Mouse (Mus musculus) stomach, embryonic 16.5 days (tissue): ENCODE measurements around the gene Klf1. TPM values are rescaled to one million over a fixed set of nuclear protein-coding genes. Genes with fewer than 3 reads are reported as not detected.
A peak's percentile ranks its signal among the peaks of the same experiment; 100 is the strongest.
"Not testable (repeated sequence)": the region's sequence is repeated elsewhere in the genome, so short reads cannot be mapped to it uniquely, and the experiment has no call there.

Experiments
- ATAC-seq: fragments of 200-750 bp; cut with Nextera tagmentation; 2 replicates; pipeline ENCODE4 v1.8.0; 2017; ENCODE audit warnings: moderate number of reproducible peaks, moderate TSS enrichment; ENCODE audit not compliant: insufficient read depth, low FRiP score
- H3K27ac ChIP-seq: fragments of 300-500 bp; sonication (generic); 2 replicates; pipeline ENCODE4 v1.5.1; 2014; ENCODE audit warnings: low read length
- H3K27me3 ChIP-seq: fragments of 300-500 bp; sonication (generic); 2 replicates; pipeline ENCODE4 v1.6.1; 2014; ENCODE audit warnings: low read length, control low read depth, mixed read lengths; ENCODE audit not compliant: control insufficient read depth, insufficient read depth
- H3K36me3 ChIP-seq: fragments of 300-500 bp; sonication (generic); 2 replicates; pipeline ENCODE4 v1.6.1; 2014; ENCODE audit warnings: low read length; ENCODE audit not compliant: control insufficient read depth, insufficient read depth
- H3K4me1 ChIP-seq: fragments of 300-500 bp; sonication (generic); 2 replicates; pipeline ENCODE4 v1.6.1; 2014; ENCODE audit warnings: low read length, control low read depth, mixed read lengths; ENCODE audit not compliant: control insufficient read depth, insufficient read depth
- H3K4me2 ChIP-seq: fragments of 300-500 bp; sonication (generic); 2 replicates; pipeline ENCODE4 v1.6.1; 2014; ENCODE audit warnings: low read depth, low read length, mixed read lengths
- H3K4me3 ChIP-seq: fragments of 300-500 bp; sonication (generic); replicated peaks from 2 replicates; pipeline ENCODE4 v1.5.1; 2014; ENCODE audit warnings: mild to moderate bottlenecking, low read length
- H3K9ac ChIP-seq: fragments of 300-500 bp; sonication (generic); 2 replicates; pipeline ENCODE4 v1.6.1; 2014; ENCODE audit warnings: low read length
- H3K9me3 ChIP-seq: fragments of 300-500 bp; sonication (generic); replicated peaks from 2 replicates; pipeline ENCODE4 v1.6.1; 2016; ENCODE audit warnings: low read length, control low read depth; ENCODE audit not compliant: control insufficient read depth
- WGBS: fragments of 180-500 bp; shearing (Covaris S2); extraction: QIAGEN DNeasy Blood & Tissue Kit; methylation state at CpG from one replicate; pipeline ENCODE4 v1.1.7; 2014; 5-methylcytosine and 5-hydroxymethylcytosine counted together
- polyA plus RNA-seq: library from polyadenylated mRNA; unstranded; fragments of >200 nt; fragmentation: Nextera tagmentation; extraction: Ambion mirVana; gene quantifications from 2 replicates; pipeline ENCODE4 v1.2.1, GENCODE M21; 2015

Gene Klf1
- polyA plus RNA-seq, 1 experiment from 2014 or later: 18.4 TPM

- H3K4me2 ChIP-seq: peak overlapping the region; percentile 100
- under 1% methylated on average over 68 of the region's 68 CpGs for WGBS
- H3K9ac ChIP-seq: peak overlapping the region; percentile 90
- H3K27ac ChIP-seq: peak overlapping the region; percentile 84
- peak overlapping the region; percentile 67 for H3K4me3 ChIP-seq
- peak; percentile 90 for ATAC-seq
- peaks cover 9% of the 10 kb centered on the region; the same call in 1 of the 2 replicates for H3K4me1 ChIP-seq
- H3K27me3 ChIP-seq: no peaks in the 10 kb centered on the region
- H3K36me3 ChIP-seq: no peaks in the 10 kb centered on the region
- no peaks in the 10 kb centered on the region for H3K9me3 ChIP-seq
Observed at GRCm38 (mm10) chr8:84902920-84903661, 1.4 kb downstream of the Klf1 start.

GRCm38 (mm10) chr8:84904351-84904750 is 2.6 kb downstream of the Klf1 start:
- no peak overlapping the region for H3K9ac ChIP-seq
- no peak overlapping the region for H3K27ac ChIP-seq
- no peaks in the 10 kb centered on the region for H3K9me3 ChIP-seq
- peaks cover 15% of the 10 kb centered on the region for H3K4me1 ChIP-seq
- no peak for ATAC-seq
- WGBS: 88% methylated on average over 7 of the region's 7 CpGs
- H3K4me3 ChIP-seq: no peak overlapping the region
- no peaks in the 10 kb centered on the region for H3K27me3 ChIP-seq
- no peak overlapping the region for H3K4me2 ChIP-seq
- no peaks in the 10 kb centered on the region for H3K36me3 ChIP-seq

GRCm38 (mm10) chr8:84907037-84907436 is 5.3 kb downstream of the Klf1 start:
- ATAC-seq: no peak
- WGBS: 91% methylated on average over 9 of the region's 9 CpGs
- Histone ChIP-seq H3K27me3 (peaks cover 10% of the 10 kb centered on the region), H3K4me1 (peaks cover 16% of the 10 kb centered on the region), H3K9ac (no peak overlapping the region), H3K4me3 (no peak overlapping the region), H3K9me3 (no peaks in the 10 kb centered on the region), H3K36me3 (no peaks in the 10 kb centered on the region), H3K27ac (no peak overlapping the region), H3K4me2 (no peak overlapping the region)

GRCm38 (mm10) chr8:84907493-84907892 is 5.8 kb downstream of the Klf1 start:
- Histone ChIP-seq H3K27me3 (peaks cover 15% of the 10 kb centered on the region), H3K4me2 (no peak overlapping the region), H3K27ac (no peak overlapping the region), H3K9me3 (no peaks in the 10 kb centered on the region), H3K4me1 (peaks cover 13% of the 10 kb centered on the region), H3K4me3 (no peak overlapping the region), H3K9ac (no peak overlapping the region), H3K36me3 (no peaks in the 10 kb centered on the region)
- ATAC-seq: no peak
- WGBS: 71% methylated on average over 8 of the region's 8 CpGs

- H3K4me2 ChIP-seq: peak overlapping the region; percentile 96
- 24% methylated on average over 6 of the region's 7 CpGs for WGBS
- H3K36me3 ChIP-seq, ATAC-seq, H3K9me3 ChIP-seq, H3K27ac ChIP-seq: not testable (repeated sequence)
- peaks cover 18% of the 10 kb centered on the region for H3K27me3 ChIP-seq
- peaks cover 16% of the 10 kb centered on the region for H3K4me1 ChIP-seq
- H3K9ac ChIP-seq: peak overlapping the region; percentile 51
- H3K4me3 ChIP-seq: peak overlapping the region; percentile 65
Observed at GRCm38 (mm10) chr8:84907979-84908378, 6.3 kb downstream of the Klf1 start.

GRCm38 (mm10) chr8:84908421-84909161 is 6.9 kb downstream of the Klf1 start, which contains the start of gene Dnase2a:
Dnase2a (plus strand) TSS chr8:84908560.
- Histone ChIP-seq H3K4me2 (peak within 1 kb of the TSS; percentile 96), H3K9ac (peak within 1 kb of the TSS; percentile 79), H3K27me3 (peaks cover 21% of the 10 kb centered on the region), H3K9me3 (no peaks in the 10 kb centered on the region), H3K27ac (no peak within 1 kb of the TSS), H3K4me3 (peak within 1 kb of the TSS; percentile 65), H3K4me1 (peaks cover 11% of the 10 kb centered on the region), H3K36me3 (no peaks in the 10 kb centered on the region)
- under 1% methylated on average over 45 of the region's 45 CpGs for WGBS
- ATAC-seq: peak; percentile 95

- H3K4me3 ChIP-seq: peak overlapping the region; percentile 65
- H3K9ac ChIP-seq: peak overlapping the region; percentile 79
- no peaks in the 10 kb centered on the region for H3K36me3 ChIP-seq
- H3K4me2 ChIP-seq: peak overlapping the region; percentile 96
- H3K27me3 ChIP-seq: peaks cover 21% of the 10 kb centered on the region
- no peaks in the 10 kb centered on the region for H3K9me3 ChIP-seq
- ATAC-seq: 0 out of 2 replicates have a peak, but pooled peaks have one; percentile 6
- H3K4me1 ChIP-seq: peaks cover 11% of the 10 kb centered on the region
- no peak overlapping the region for H3K27ac ChIP-seq
- WGBS: 46% methylated on average over 20 of the region's 20 CpGs
Observed at GRCm38 (mm10) chr8:84909162-84909767, 7.5 kb downstream of the Klf1 start.

GRCm38 (mm10) chr8:84909949-84910348 is 8.2 kb downstream of the Klf1 start:
- H3K9me3 ChIP-seq: no peaks in the 10 kb centered on the region
- H3K27ac ChIP-seq: no peak overlapping the region
- WGBS: 73% methylated on average over 5 of the region's 5 CpGs
- peaks cover 11% of the 10 kb centered on the region for H3K4me1 ChIP-seq
- no peak overlapping the region for H3K4me2 ChIP-seq
- no peaks in the 10 kb centered on the region for H3K36me3 ChIP-seq
- H3K4me3 ChIP-seq: no peak overlapping the region
- ATAC-seq: no peak
- H3K27me3 ChIP-seq: peaks cover 21% of the 10 kb centered on the region
- H3K9ac ChIP-seq: no peak overlapping the region

- H3K4me3 ChIP-seq: no peak overlapping the region
- WGBS: 89% methylated on average over 6 of the region's 6 CpGs
- H3K27me3 ChIP-seq: peaks cover 21% of the 10 kb centered on the region
- no peak for ATAC-seq
- 0 out of 2 replicates have a peak, but pooled peaks cover 4% of the 10 kb centered on the region for H3K9me3 ChIP-seq
- no peak overlapping the region for H3K27ac ChIP-seq
- peaks cover 11% of the 10 kb centered on the region for H3K4me1 ChIP-seq
- no peak overlapping the region for H3K4me2 ChIP-seq
- no peak overlapping the region for H3K9ac ChIP-seq
- no peaks in the 10 kb centered on the region for H3K36me3 ChIP-seq
Observed at GRCm38 (mm10) chr8:84910551-84910950, 8.8 kb downstream of the Klf1 start.
